Mouse (Mus musculus) erythroblast, adult 5-6 weeks (primary cell): ENCODE data around the gene Pard3. TPM values are rescaled to one million over a fixed set of nuclear protein-coding genes. Genes with fewer than 3 reads are reported as not detected.

Experiments used
- ATAC-seq: replicated peaks from 2 replicates; pipeline ENCODE4 v1.8.0; 2016; ENCODE audit warnings: moderate number of reproducible peaks, mild to moderate bottlenecking, moderate TSS enrichment, inconsistent platforms; ENCODE audit not compliant: poor library complexity, low FRiP score, severe bottlenecking
- total RNA-seq, 2 experiments: library from RNA; stranded (forward) in 1 of 2; stranded (reverse) in 1 of 2; fragments of 150-400 nt in 1 of 2; fragments of 200-764, 138-1000 nt in 1 of 2; gene quantifications; 2 replicates each; pipeline versions ENCODE4 v1.2.3 to v1.2.4; 2015 to 2017; ENCODE audit warnings: low replicate concordance in 2 of 2

Gene Pard3
- total RNA-seq, 2 experiments from 2014 or later: 2.7 to 5.8 TPM

- no peak for ATAC-seq
Measured at GRCm38 (mm10) chr8:127377775-127378174, 314.1 kb downstream of the Pard3 start.

- ATAC-seq: no peak
Measured at GRCm38 (mm10) chr8:127378994-127379858, 315.5 kb downstream of the Pard3 start.

- no peak for ATAC-seq
Measured at GRCm38 (mm10) chr8:127381259-127381658, 317.6 kb downstream of the Pard3 start.

GRCm38 (mm10) chr8:127392700-127393099, 329.0 kb downstream of the Pard3 start:
- ATAC-seq: no peak

- no peak for ATAC-seq
Measured at GRCm38 (mm10) chr8:127395488-127395887, 331.8 kb downstream of the Pard3 start.

- no peak for ATAC-seq
Measured at GRCm38 (mm10) chr8:127405815-127406214, 342.1 kb downstream of the Pard3 start.

GRCm38 (mm10) chr8:127410606-127411005, 346.9 kb downstream of the Pard3 start:
- ATAC-seq: no peak

GRCm38 (mm10) chr8:127411190-127411848, 347.6 kb downstream of the Pard3 start:
- no peak for ATAC-seq

- ATAC-seq: no peak
Measured at GRCm38 (mm10) chr8:127423021-127423420, 359.3 kb downstream of the Pard3 start.

- ATAC-seq: no peak
Measured at GRCm38 (mm10) chr8:127424211-127424916, 360.7 kb downstream of the Pard3 start.

- no peak for ATAC-seq
Measured at GRCm38 (mm10) chr8:127426857-127427256, 363.2 kb downstream of the Pard3 start.

- no peak for ATAC-seq
Measured at GRCm38 (mm10) chr8:127428004-127428403, 364.3 kb downstream of the Pard3 start.

GRCm38 (mm10) chr8:127431236-127431635, 367.5 kb downstream of the Pard3 start:
- no peak for ATAC-seq

GRCm38 (mm10) chr8:127435975-127436374, 372.3 kb downstream of the Pard3 start:
- no peak for ATAC-seq

- ATAC-seq: no peak
Measured at GRCm38 (mm10) chr8:127437613-127438235, 374.0 kb downstream of the Pard3 start.

- ATAC-seq: no peak
Measured at GRCm38 (mm10) chr8:127438625-127439391, 375.1 kb downstream of the Pard3 start.

GRCm38 (mm10) chr8:127439392-127440160, 375.9 kb downstream of the Pard3 start:
- no peak for ATAC-seq

GRCm38 (mm10) chr8:127440161-127440833, 376.6 kb downstream of the Pard3 start:
- ATAC-seq: no peak
